Mouse (Mus musculus): ENCODE results near the gene Asb18.

GRCm38 (mm10) chr1:89919206-89919605 is 95.3 kb downstream of the Asb18 start:
- TF ChIP-seq POLR2A (IDR thresholded peaks at IDR 0.05; ENCODE audit: low read depth, low read length) = no peak
- TF ChIP-seq CTCF (IDR thresholded peaks at IDR 0.05; ENCODE audit: extremely low read depth, insufficient read length, insufficient replicate concordance, low read depth, low read length) = no peak
